Mouse (Mus musculus) mouse trophoblast stem cell (cell line): ENCODE measurements at regions not wholly inside any gene's neighbourhood (a gene's known extent, or its start where the extent isn't known, plus 50 kb on each side); places are given as distances from the start of the nearest gene placed in this dataset.

Experiments
- in situ Hi-C, 2 experiments: fragments of 300-500 bp; cut with MseI, MboI; formaldehyde crosslinking; loops; 2 replicates in 1 of 2; 3 replicates in 1 of 2; pipeline ENCODE4 v1.15.1; 2025

GRCm38 (mm10) chrX:7474831-7475230 is 98.6 kb upstream of the Foxp3 start:
- in situ Hi-C loops = loop anchor here (10.0 kb wide), 1 partner anchor 160 kb away; the partner anchor contains the start of gene Syp (in 2 of the 2)

DNA sequence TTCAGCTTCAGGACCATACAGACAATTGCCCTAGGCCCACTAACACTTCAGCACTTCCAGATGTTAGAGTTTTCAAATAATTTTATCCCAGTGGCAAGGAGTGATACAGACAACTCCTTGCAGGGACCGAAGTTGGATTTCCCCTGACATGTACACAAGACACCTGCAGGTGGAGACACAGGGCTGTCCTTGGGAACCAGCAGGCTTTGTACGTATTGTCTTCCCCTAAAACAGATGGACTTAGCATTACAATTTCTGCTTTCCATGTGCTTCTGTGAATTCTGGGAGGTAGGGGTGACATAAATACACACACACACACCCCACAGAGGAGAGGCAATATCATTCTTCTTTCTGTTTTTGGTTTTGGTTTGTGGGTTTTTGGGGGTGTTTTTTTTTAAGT is 98.2 kb upstream of the Usp27x start:
- in situ Hi-C loops = loop anchor here (10.0 kb wide), 1 partner anchor 161 kb away; the partner anchor contains the start of gene Syp (in 2 of the 2)

DNA sequence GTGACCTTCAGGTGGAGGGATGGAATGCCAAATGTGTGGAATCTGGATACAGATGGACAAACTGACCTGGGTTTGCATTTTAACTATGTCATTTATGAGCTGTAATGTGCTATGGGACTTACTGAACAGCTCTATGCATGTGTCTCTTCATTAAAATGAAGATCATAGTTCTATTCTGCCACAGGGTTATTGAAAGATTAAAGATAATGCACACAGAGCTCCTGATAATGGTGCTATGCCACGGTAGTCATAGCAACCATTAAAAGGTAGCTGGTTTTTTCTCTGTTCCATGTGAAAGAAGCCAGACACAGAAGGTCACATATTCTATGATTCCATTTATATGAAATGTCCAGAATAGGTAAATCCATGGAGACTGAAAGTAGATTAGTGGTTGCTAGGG is 94.2 kb upstream of the Usp27x start:
- in situ Hi-C loops = loop anchor here (10.0 kb wide), 1 partner anchor 165 kb away; the partner anchor contains the start of gene Syp (in 2 of the 2)

DNA sequence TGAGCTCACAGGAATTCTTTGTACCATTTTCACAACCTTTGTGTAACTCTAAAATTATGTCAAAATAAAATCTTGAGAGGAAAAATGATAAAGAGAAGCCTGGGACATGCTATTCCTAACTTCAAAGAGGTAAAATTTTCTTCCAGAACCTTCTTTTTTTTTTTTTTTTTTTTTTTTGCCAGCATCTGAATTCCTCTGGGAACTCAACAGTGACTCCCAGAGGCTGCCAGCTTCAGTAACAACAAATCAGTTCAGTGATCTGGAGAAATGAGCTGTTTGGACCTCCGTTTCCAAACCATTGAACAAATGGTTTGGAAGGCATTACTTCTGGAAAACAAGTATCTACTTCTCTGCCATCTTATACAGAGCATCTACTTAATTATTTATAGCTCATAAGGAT is 92.4 kb upstream of the Usp27x start:
- in situ Hi-C loops = no loop called here

GRCm38 (mm10) chrX:7456851-7457250 is 81.2 kb upstream of the Usp27x start:
- in situ Hi-C loops = no loop called here

- in situ Hi-C loops = no loop called here
These were observed 69.4 kb upstream of the Usp27x start for GRCm38 (mm10) chrX:7445035-7445434.

DNA sequence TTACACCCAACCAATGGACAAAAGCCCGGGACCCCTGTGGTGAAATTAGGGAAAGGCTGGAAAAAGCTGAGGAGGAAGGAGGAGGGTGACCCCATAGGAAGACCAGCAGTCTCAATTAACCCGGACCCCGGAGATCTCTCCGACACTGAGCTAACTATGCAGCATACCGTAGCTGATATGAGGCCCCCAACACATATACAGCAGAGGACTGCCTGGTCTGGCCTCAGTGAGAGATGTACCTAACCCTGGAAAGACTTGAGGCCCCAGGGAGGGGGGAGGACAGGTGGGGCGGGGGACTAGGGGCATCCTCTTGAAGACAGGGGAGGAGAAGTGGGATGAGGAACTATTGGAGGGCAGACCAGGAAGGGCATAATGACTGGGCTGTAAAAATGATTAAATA is 69.0 kb upstream of the Usp27x start:
- in situ Hi-C loops = no loop called here

- in situ Hi-C loops = no loop called here
These were observed 68.4 kb upstream of the Usp27x start for GRCm38 (mm10) chrX:7443996-7444421.

- in situ Hi-C loops = no loop called here
These were observed 59.9 kb upstream of the Usp27x start for GRCm38 (mm10) chrX:7435375-7436042.

- in situ Hi-C loops = no loop called here
These were observed 58.6 kb upstream of the Usp27x start for GRCm38 (mm10) chrX:7434268-7434667.

DNA sequence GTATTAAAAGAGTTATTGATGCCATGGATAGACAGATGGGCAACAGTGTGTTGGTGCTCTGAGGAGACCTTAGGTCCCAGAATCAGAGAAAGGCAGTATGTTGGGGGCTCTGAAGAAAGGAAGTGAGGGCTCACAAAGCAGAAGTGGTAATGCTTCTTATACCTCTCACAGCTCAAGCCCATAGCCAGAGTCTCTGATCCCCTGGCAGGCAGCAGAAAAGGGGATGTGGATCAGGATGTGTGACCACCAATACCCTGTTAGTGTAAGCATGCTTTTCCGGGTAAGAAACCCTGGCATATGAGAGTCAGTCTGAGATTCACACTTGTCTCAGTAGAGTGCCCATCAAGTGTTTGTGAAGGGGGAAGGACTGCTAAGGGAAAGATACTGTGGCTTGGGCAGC is 54.8 kb upstream of the Usp27x start:
- in situ Hi-C loops = no loop called here

- in situ Hi-C loops = loop anchor here in 1 of 2 experiments (10.0 kb wide), 1 partner anchor 215 kb away; no protein-coding TSS in a partner anchor
These were observed 53.9 kb upstream of the Usp27x start for GRCm38 (mm10) chrX:7429524-7429865.

- in situ Hi-C loops = loop anchor here in 1 of 2 experiments (10.0 kb wide), 1 partner anchor 216 kb away; no protein-coding TSS in a partner anchor
These were observed 53.2 kb upstream of the Usp27x start for GRCm38 (mm10) chrX:7428621-7429523.
